Mouse (Mus musculus) frontal cortex, adult 2 months (tissue): ENCODE measurements at regions not wholly inside any gene's neighbourhood (a gene's known extent, or its start where the extent isn't known, plus 50 kb on each side); places are given as distances from the start of the nearest gene placed in this dataset.
"Not testable (repeated sequence)": the region's sequence is repeated elsewhere in the genome, so short reads cannot be mapped to it uniquely, and the experiment has no call there.

Experiments
- DNase-seq, 2 experiments: peaks; one replicate each; pipeline ENCODE4 v3.0.0; 2022; ENCODE audit warnings: low spot score in 1 of 2; ENCODE audit errors: extremely low spot score in 1 of 2

DNA sequence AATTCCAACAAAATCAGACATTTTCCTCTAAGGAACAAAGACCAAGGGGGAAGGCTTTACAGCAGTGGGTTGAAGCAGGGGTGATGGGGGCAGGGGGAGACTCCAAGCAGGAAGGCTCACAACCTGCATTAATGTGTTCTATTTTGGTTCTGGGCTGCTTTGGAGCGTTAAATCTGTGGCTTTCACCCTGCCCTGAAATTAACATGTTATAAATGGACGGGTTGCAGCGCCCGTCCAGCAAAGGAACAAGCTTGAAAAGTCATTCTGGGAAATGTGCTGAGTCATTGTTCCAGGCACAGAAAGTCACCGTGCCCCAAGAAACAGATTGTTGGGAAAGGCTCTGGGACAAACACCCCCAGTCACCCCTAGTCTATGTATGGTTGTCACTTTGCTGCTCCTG lies 127.2 kb upstream of the Gmds start:
- DNase-seq = no peak

DNA sequence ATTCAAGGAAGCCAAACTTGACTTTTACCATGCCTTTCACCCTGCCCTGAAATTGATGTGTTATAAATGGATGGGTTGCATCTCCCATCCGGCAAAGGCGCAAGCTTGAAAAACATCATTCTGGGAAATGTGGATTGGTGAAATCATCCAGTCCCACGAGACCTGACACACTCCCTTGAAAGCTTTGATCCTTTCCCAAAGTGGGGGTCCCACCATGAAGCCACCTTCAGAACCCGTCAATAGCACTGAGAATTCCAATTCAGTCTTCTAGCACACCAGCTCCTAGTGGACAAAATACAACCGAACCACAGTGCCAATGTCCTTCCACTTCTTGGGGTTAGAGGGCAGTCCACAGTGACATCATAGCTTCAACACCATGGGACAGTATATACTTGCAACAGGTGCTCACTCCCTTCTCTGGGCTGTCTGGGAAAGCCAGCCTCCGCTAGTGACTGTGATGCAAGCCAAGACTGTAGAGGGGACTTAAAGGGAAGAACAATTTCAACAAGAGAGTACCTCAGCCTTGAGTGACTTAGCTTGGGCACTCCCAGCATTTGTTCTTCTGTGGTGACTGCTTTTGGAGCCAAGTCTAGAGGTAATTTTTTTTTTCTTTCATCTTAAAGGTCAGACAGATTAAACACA lies 126.6 kb upstream of the Gmds start:
- no peak for DNase-seq

DNA sequence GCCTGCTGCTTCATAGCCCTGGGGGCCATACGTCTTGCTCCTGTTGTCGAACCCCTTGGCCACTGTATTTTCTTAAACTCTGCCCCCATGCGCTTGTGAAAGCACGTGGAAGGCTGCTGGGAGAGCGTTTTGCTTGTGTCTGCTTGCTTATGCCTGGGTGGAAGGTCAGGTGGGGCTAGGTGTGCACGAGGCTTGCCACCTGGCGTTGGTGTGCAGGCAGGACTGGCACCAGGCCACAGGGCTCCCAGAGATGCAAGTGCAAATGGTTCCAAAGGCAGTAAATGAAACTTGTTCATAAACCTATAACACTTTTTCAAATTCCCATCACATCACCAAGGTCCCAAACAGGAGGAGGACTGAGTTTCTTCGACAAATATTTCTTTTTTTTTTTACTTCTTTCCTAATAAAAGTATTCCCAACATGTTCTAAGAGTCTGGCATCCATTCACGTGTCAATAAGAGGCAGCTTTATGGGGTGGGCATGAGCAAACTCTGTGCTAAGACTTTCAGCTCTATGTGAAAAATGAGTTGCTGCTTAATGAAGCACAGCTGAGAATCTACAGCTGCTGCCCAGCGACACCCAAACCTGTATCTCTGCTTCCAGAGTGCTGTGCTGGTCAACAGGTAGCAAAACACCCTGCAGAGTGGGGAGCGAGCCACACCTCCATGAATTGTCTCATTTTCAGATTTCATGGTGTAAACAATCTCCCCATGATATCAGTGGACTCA lies 116.0 kb upstream of the Gmds start:
- DNase-seq = no peak

DNA sequence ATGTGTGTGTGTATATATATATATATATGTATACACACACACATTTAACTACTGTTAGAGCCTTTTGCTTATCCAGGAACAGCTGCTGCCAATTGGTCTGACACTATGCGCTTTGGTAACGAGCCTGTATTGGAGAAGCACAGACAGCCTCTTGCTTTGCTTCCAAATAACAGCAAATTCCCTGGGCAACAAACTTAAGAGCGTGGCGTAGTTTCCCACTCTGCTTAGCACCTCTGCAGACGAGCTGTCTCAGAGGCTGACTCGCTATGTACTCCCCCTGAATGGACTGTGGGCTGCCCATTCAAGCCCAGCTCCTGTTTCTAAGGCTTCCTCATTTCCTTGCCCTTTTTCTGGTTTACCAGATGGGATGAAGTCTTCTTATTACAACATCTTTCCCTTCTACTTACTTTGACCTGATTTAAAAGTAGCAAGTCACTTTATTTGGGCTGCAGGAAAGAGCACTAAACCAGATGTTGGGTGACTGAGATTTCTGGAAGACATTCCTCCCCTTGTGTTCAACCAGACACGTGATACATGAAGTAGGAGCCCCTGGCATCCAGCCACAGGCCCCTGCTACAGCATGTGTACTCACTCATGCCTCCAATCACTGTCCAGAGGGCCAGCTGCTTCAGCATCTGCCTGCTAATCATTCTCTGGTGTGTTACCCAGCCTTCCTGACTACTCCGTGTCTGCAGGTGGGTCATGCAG lies 111.3 kb upstream of the Gmds start:
- DNase-seq = peak in 1 of 2 experiments; percentile 3

DNA sequence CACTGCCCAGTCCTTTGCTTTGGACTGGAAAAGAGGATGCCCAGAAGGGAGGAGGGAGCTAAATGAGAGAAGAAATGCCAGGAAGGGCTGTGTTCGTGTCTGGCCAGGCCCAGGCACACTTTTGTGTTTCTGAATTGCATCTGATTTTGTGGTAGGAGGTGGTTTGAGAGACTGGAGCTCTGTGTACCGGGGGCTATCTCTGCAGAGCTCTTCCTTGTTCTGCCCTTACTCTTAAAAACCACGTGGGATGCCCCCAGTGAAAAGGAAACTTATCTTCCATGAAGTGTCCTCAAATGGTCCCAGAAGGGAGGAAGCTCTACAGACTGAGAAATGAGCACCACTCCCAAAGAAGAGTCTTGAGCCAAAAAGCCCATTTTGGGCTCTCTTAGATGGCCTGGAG lies 106.0 kb upstream of the Gmds start:
- no peak for DNase-seq

DNA sequence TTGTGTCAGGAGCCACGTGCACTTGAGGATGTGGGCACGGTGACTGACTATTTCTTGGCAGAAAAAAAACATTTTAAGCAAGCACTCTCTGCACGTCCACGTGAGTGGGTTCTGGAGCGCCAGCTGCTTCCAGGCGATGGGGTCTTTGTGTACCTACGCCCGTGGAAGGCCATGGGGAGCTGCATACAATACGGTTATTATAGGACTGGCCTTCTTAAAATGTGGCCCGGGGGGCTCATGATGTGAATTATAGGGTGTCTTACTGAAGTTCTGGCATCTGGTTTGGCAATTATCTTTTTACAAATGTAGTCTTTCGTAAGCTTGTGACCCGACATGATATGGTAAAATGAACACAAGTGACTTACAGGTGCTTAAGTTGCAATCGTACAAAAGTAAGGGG lies 103.5 kb upstream of the Gmds start:
- DNase-seq = no peak

DNA sequence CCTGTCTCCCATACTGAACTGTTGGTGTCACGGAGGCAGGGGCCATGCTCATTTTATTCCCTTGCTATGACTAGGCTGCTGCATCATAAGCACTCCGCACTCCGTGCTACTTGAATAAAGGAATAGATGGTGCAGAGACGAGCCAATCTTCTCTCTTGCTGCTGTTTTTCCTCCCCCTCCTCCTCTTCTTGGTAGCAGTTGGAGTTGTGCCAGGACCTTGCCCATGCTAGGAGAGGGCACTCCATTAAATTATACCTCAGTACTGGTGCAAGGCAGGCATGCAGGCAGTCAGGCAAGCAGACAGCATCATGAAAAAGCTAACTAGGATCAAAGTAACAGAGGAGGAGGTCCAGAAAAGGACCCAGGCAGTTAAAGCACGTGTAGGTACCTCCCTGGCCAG lies 96.6 kb upstream of the Gmds start:
- no peak for DNase-seq

DNA sequence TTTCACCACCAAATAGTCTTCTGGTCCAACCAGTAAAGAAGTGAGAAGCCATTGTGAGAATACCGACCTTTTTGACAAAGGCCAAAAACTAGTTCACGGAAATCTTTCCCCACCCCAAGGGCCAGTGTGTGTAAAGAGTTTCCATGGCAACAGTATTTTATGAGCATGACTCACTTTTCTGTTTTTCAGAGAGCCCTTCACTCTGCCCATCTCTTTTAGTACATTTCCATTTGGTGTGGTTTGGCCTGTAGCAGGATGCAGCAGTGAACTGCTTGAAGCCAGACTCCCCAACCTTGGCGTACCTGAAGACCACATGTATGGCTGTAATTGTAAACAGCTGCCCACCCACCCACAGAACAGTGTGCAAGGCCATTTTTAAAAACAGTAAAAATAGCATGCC lies 89.9 kb upstream of the Gmds start:
- no peak for DNase-seq

DNA sequence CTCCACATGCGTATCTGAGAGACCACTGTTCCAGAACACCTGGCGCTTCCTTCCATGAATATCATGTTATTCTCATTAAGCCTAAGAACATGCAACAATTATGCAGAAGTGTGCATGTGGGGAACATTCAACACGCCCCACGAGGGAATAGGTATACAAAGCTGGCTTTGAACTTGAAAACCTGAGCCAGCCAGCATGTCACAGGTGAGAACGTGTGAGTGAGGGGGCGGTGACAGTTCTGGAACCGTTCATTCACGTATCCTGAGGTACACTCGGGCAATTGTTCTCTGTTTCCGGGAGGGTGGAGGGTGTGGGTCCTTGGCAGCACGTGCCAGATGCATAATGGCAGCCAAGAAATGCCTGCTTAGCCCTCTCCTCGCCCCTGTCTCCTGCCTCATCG lies 88.4 kb upstream of the Gmds start:
- DNase-seq = no peak

DNA sequence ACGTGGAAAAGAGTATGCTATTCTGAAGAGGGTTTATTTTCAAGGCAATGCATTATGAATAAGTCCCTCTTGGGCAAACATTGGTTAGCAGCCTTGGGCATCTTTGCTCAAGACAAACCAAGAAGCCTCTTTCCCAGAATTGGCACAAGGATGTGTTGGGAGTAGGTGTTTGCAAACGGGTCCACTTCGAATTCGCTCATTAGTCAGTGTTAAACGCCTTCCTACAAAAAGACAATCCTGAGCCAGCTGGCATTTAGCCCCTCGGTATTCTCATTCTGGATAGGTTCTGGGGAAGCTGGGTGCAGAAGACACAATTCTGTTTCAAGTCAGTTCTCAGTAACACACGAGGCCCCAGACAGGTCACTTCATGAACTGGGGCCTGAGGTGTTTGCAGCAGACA lies 87.7 kb upstream of the Gmds start:
- DNase-seq = peak; percentile 5 to 54

DNA sequence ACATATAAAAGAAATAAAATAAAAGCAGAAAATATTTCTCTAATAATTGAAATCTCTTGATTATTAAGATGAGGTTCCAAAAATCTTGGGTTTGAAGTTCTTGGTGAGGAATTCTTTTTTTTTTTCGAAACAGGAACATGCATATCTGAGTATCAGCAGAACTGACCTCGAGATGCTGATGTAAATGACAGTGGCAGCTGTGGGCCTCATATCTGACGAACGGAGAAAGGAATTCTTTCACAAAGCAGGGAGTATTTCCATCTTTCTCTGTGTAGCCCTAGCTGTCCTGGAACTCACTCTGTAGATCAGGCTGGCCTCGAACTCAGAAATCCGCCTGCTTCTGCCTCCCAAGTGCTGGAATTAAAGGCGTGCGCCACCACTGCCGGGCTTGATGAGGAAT lies 86.0 kb upstream of the Gmds start:
- not testable (repeated sequence) for DNase-seq

DNA sequence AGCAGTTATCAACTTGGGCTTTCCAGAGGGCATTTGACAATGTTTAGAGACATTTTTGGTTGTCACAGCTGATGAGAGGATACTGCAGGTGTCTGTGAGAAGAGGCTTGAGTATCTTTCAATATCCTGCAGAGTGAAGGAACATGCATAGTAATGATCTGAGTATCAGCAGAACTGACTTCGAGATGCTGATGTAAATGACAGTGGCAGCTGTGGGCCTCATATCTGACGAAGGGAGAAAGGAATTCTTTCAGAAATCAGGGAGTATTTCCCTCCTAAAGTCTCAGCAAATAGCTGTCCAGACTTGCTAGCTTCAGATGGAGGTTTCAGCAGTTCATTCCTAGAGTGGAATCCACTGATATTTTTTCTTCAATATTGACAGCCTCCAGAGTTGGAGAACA lies 83.9 kb upstream of the Gmds start:
- no peak for DNase-seq

DNA sequence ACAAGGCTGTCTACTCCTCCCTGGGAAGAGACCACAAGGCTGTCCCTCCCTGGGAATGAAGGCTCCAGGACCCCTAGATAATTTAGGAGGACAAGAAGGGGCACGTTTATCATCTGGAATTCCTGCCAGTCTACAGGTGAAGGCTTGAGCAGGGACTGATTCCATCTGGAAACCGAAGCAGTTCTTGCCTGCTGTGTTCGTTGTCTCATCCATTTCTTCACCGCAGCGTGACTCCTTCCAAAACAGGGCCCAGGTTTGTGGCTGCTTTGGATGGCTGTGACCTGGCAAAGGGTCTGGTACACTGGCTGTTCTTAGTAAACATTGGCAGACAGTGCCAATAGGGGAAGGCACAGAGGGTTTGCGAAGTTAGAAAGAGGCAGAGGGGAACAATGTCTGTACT lies 80.8 kb upstream of the Gmds start:
- DNase-seq = no peak

DNA sequence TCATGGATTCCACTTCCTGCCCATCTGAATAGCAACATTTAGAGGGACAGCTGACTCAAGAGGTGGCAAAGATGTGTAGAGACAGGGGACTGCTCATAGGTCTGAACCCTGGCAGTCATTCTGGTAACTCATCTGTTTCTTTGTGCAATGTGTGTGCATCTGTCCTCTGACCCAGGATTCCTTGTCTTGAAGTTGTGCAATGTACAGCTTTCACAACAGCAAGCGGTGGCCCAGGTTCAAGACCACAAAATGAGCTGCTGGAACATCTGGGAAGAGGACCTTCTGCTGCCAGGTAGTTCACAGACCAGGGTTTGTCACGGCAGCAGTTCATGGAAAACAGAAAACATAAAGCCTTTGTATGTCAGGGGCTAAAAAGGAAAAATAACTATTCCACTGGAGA lies 80.1 kb upstream of the Gmds start:
- DNase-seq = no peak

DNA sequence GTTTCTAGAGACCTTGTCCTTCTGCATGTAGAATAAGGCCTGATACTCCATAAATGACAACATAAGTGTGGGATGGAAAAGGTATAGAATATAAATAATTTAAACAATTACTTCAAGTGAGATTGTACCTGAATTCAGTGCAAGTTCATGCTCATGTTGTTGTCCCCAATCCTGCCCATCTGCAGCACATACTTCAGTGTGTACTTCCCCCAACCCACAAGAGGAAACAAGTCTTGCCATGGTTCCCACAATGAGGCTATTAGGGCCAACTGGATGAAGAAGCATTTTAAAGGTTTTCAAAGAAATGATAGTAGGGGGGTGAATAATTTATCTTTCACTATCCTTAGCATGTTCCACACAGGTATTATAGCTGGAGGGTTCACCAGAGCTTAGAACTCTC lies 79.4 kb upstream of the Gmds start:
- DNase-seq = no peak

DNA sequence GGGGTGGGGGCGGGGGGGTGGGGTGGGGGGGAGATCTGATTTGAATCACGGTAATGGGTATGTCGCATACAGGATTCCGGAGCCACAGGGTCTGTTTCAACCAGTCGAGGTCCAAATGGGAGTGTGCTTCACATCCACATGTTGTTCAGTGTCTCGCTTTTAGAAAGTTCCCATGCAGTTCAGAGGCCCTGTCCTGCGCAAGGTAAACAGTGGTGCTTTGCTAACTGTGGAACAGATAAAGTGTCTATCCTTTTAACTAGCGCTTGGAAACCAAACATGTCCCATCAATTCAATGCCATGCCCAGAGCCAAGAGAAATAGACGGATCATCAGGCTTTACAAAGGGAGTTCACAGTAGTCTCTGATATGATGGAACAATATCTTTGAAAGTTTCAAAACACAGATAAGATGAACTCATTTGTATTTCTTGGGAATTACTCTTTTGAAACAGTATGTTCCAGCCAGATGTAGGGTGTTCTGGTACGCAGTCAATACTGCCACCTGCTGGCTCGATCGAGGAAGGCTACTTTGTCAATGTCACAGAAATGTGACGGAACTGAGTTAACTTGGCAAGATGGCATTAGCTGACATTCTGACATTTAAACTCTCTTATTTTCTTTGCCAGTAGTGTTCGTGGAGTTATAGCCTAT lies 72.9 kb upstream of the Gmds start:
- peak; percentile 37 to 87 for DNase-seq

DNA sequence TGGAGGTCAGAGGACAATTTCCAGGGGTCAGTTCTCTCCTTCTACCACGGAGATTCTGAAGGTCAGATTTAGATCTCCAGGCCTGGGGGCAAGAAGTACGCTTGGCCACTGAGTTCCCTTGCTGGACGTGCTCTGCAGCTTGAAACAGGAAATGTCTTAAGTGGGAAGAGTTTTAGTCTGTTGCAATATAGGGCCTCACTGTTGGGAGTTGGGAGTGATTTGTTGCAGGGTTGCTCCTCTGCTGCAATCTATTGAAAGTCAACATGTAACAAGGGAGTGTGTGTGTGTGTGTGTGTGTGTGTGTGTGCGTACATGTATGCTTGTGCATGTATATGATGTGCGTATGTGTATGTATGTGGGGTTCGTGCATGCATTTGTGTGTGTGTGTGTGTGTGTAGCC lies 71.5 kb upstream of the Gmds start:
- no peak for DNase-seq

DNA sequence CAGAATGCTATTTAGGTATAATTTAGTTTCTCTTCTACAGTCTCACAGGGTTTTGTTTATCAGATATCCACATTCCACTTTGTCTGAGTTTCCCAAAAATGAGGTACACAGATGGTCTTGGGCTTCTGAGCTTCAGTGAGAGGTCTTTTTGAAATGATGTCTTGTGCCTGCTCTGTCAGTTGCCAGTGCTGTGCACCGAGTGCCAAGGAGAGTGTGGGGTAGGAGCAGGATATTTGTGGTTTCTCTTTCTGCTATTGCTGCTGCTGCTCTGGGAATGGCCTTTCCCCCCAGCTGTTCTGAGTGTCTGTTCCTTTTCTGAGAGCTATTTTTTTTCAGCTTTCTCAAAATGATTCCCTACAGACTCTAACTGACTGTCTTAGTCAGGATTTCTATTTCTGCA lies 60.1 kb upstream of the Gmds start:
- no peak for DNase-seq
